Mouse (Mus musculus): ENCODE data around the gene Smpdl3b. TPM values are rescaled to one million over a fixed set of nuclear protein-coding genes. Genes with fewer than 3 reads are reported as not detected.
"Not testable (repeated sequence)": the region's sequence is repeated elsewhere in the genome, so short reads cannot be mapped to it uniquely, and the experiment has no call there.

Gene Smpdl3b
- total and polyA plus RNA-seq, 2 experiments, result 0.34 to 0.65 TPM

GRCm38 (mm10) chr4:132746911-132747517 is 10.0 kb downstream of the Smpdl3b start:
- H3K27me3 ChIP-seq (ENCODE audit: control insufficient read depth, insufficient read depth, low read length), result no peaks in the 10 kb centered on the region
- peak overlapping the region; percentile 25 for H3K27ac ChIP-seq (replicated peaks; ENCODE audit: insufficient read depth, low read depth, low read length)
- H3K36me3 ChIP-seq (ENCODE audit: control insufficient read depth, insufficient read depth, low read length), result no peaks in the 10 kb centered on the region
- no peaks in the 10 kb centered on the region for H3K79me2 ChIP-seq (ENCODE audit: control insufficient read depth, insufficient read depth, low read length)
- 84% methylated on average over 9 of the region's 9 CpGs for WGBS
- TF ChIP-seq POLR2A (IDR thresholded peaks at IDR 0.05; ENCODE audit: extremely low read depth, insufficient read depth, low read length), result no peak
- TF ChIP-seq CTCF (IDR thresholded peaks at IDR 0.05; ENCODE audit: low read depth, low read length), result no peak
- H3K4me1 ChIP-seq (ENCODE audit: control insufficient read depth, insufficient read depth, low read length), result peaks cover 6% of the 10 kb centered on the region; the same call in 1 of the 2 replicates
- H3K4me3 ChIP-seq (ENCODE audit: insufficient read depth, low read depth, low read length), result no peak overlapping the region
- no peak for DNase-seq (ENCODE audit: extremely low read depth, low read depth, low spot score)
- no peak overlapping the region for H3K9ac ChIP-seq (ENCODE audit: low read depth, low read length)

DNA sequence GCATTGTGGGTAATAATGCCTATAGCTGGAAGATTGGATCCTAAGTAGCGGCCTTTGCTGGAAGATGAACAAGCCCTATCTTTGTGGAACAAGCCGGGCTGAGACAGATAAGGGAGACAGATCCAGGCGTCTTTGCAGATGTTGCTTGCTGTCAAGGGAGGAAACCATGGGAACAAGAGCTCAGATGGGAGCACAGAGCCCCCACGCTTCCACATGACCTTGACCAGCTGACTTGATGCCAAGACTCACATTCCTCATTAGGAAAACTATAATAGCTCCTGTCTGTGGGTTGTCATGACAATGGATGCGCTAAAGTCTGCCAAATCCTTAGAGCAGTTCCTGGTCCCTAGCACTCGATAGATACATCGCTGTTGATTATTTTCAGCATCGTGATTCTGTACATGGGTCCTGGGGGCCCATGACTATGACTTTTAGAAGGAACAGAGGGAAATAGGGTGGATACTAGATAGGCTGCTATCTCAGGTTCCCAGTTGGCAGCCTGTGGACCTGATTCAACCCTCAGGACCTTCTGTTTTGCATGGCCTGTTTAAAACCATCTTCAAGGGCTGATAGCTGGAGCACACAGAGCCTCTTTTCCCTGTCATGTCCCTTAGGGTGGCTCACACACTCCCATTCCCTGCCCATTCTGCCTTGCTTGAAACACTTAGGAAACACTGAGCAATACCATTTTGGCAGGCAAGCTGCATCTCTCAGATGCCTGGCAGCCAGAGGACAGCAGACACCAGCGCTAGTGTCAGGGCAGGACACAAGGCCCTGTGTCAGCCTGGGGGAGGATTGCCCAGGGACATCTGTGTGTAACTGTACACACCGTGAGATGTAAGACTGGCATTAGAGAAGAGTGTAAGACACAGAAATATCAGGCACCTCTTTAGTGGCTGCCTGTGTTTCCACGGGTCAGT is 12.8 kb downstream of the Smpdl3b start:
- Histone ChIP-seq H3K27me3 (ENCODE audit: control insufficient read depth, insufficient read depth, low read length) (no peaks in the 10 kb centered on the region), H3K79me2 (ENCODE audit: control insufficient read depth, insufficient read depth, low read length) (no peaks in the 10 kb centered on the region), H3K27ac (replicated peaks; ENCODE audit: insufficient read depth, low read depth, low read length) (no peak overlapping the region), H3K4me3 (ENCODE audit: insufficient read depth, low read depth, low read length) (no peak overlapping the region), H3K36me3 (ENCODE audit: control insufficient read depth, insufficient read depth, low read length) (no peaks in the 10 kb centered on the region), H3K9ac (ENCODE audit: low read depth, low read length) (no peak overlapping the region), H3K4me1 (ENCODE audit: control insufficient read depth, insufficient read depth, low read length) (peaks cover 6% of the 10 kb centered on the region; the same call in 1 of the 2 replicates)
- DNase-seq (ENCODE audit: extremely low read depth, low read depth, low spot score), result no peak
- 78% methylated on average over 11 of the region's 11 CpGs for WGBS
- TF ChIP-seq CTCF (IDR thresholded peaks at IDR 0.05; ENCODE audit: low read depth, low read length), result no peak

- TF ChIP-seq CTCF (IDR thresholded peaks at IDR 0.05; ENCODE audit: low read depth, low read length), result no peak
- no peak for TF ChIP-seq POLR2A (IDR thresholded peaks at IDR 0.05; ENCODE audit: extremely low read depth, insufficient read depth, low read length)
- Histone ChIP-seq H3K4me1 (ENCODE audit: control insufficient read depth, insufficient read depth, low read length) (no peaks in the 10 kb centered on the region), H3K27ac (replicated peaks; ENCODE audit: insufficient read depth, low read depth, low read length) (no peak overlapping the region), H3K4me3 (ENCODE audit: insufficient read depth, low read depth, low read length) (no peak overlapping the region), H3K36me3 (ENCODE audit: control insufficient read depth, insufficient read depth, low read length) (no peaks in the 10 kb centered on the region), H3K9ac (ENCODE audit: low read depth, low read length) (no peak overlapping the region), H3K79me2 (ENCODE audit: control insufficient read depth, insufficient read depth, low read length) (no peaks in the 10 kb centered on the region), H3K27me3 (ENCODE audit: control insufficient read depth, insufficient read depth, low read length) (no peaks in the 10 kb centered on the region)
- no peak for DNase-seq (ENCODE audit: extremely low read depth, low read depth, low spot score)
- WGBS, result 93% methylated on average over 7 of the region's 7 CpGs
Observed at GRCm38 (mm10) chr4:132741491-132741890, 15.6 kb downstream of the Smpdl3b start.

DNA sequence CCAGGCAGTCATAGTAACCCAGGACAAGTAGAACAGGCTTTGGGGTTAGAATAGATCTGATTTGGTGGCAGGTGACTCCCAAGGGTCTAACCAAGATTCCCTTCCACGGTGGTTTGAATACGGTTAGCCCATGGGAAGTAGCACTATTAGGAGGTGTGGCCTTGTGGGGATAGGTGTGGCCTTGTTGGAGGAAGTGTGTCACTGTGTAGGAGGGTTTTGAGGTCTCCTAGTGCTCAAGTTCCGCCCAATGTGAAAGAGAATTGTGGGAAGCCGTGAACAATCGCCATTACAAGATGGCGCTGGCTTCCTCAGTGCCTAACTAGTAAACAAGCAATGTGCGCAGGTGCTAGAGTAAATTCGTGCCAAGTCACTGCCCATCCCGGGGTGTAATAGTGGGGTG is 19.9 kb downstream of the Smpdl3b start:
- not testable (repeated sequence) for DNase-seq (ENCODE audit: extremely low read depth, low read depth, low spot score); H3K4me1 ChIP-seq (ENCODE audit: control insufficient read depth, insufficient read depth, low read length); H3K9ac ChIP-seq (ENCODE audit: low read depth, low read length); H3K79me2 ChIP-seq (ENCODE audit: control insufficient read depth, insufficient read depth, low read length); H3K27ac ChIP-seq (replicated peaks; ENCODE audit: insufficient read depth, low read depth, low read length); H3K4me3 ChIP-seq (ENCODE audit: insufficient read depth, low read depth, low read length); H3K36me3 ChIP-seq (ENCODE audit: control insufficient read depth, insufficient read depth, low read length); H3K27me3 ChIP-seq (ENCODE audit: control insufficient read depth, insufficient read depth, low read length)
- 95% methylated on average over 9 of the region's 9 CpGs for WGBS

- WGBS, result 43% methylated on average over 3 of the region's 3 CpGs
- H3K79me2 ChIP-seq (ENCODE audit: control insufficient read depth, insufficient read depth, low read length), result no peaks in the 10 kb centered on the region
- DNase-seq (ENCODE audit: extremely low read depth, low read depth, low spot score), result peak; percentile 82
Observed at GRCm38 (mm10) chr4:132735894-132736293, 21.2 kb downstream of the Smpdl3b start.

GRCm38 (mm10) chr4:132735389-132735788 is 21.7 kb downstream of the Smpdl3b start:
- Histone ChIP-seq H3K27me3 (ENCODE audit: control insufficient read depth, insufficient read depth, low read length) (no peaks in the 10 kb centered on the region), H3K4me1 (ENCODE audit: control insufficient read depth, insufficient read depth, low read length) (peaks cover 8% of the 10 kb centered on the region; the same call in 1 of the 2 replicates), H3K79me2 (ENCODE audit: control insufficient read depth, insufficient read depth, low read length) (no peaks in the 10 kb centered on the region), H3K4me3 (ENCODE audit: insufficient read depth, low read depth, low read length) (no peak overlapping the region), H3K36me3 (ENCODE audit: control insufficient read depth, insufficient read depth, low read length) (no peaks in the 10 kb centered on the region), H3K27ac (replicated peaks; ENCODE audit: insufficient read depth, low read depth, low read length) (no peak overlapping the region), H3K9ac (ENCODE audit: low read depth, low read length) (no peak overlapping the region)
- DNase-seq (ENCODE audit: extremely low read depth, low read depth, low spot score), result no peak
- TF ChIP-seq CTCF (IDR thresholded peaks at IDR 0.05; ENCODE audit: low read depth, low read length), result no peak
- TF ChIP-seq POLR2A (IDR thresholded peaks at IDR 0.05; ENCODE audit: extremely low read depth, insufficient read depth, low read length), result no peak
- WGBS, result 73% methylated on average over 2 of the region's 2 CpGs

More at GRCm38 (mm10) chr4:132735894-132736293, 21.2 kb downstream of the Smpdl3b start:
- peaks cover 8% of the 10 kb centered on the region; the same call in 1 of the 2 replicates for H3K4me1 ChIP-seq (ENCODE audit: control insufficient read depth, insufficient read depth, low read length)
- no peak overlapping the region for H3K9ac ChIP-seq (ENCODE audit: low read depth, low read length)
- no peak overlapping the region for H3K4me3 ChIP-seq (ENCODE audit: insufficient read depth, low read depth, low read length)
- H3K36me3 ChIP-seq (ENCODE audit: control insufficient read depth, insufficient read depth, low read length), result no peaks in the 10 kb centered on the region
- no peaks in the 10 kb centered on the region for H3K27me3 ChIP-seq (ENCODE audit: control insufficient read depth, insufficient read depth, low read length)
- no peak overlapping the region for H3K27ac ChIP-seq (replicated peaks; ENCODE audit: insufficient read depth, low read depth, low read length)
- peak; percentile 67 for TF ChIP-seq CTCF (IDR thresholded peaks at IDR 0.05; ENCODE audit: low read depth, low read length)
- no peak for TF ChIP-seq POLR2A (IDR thresholded peaks at IDR 0.05; ENCODE audit: extremely low read depth, insufficient read depth, low read length)
